Mouse (Mus musculus) heart, adult 2 months (tissue): ENCODE measurements at regions not wholly inside any gene's neighbourhood (a gene's known extent, or its start where the extent isn't known, plus 50 kb on each side); places are given as distances from the start of the nearest gene placed in this dataset.

Experiments
- DNase-seq, 2 experiments: peaks; one replicate each; pipeline ENCODE4 v3.0.0; 2021
- H3K27ac ChIP-seq: fragments of 200-600 bp; 2 replicates; pipeline ENCODE4 v1.8.1; 2022
- H3K27me3 ChIP-seq: fragments of 200-500 bp; 2 replicates; pipeline ENCODE4 v1.6.1; 2012; ENCODE audit warnings: mild to moderate bottlenecking, low read length, inconsistent platforms, mixed read lengths; ENCODE audit not compliant: control insufficient read depth, insufficient read depth
- H3K36me3 ChIP-seq: fragments of 200-500 bp; 2 replicates; pipeline ENCODE4 v1.6.1; 2012; ENCODE audit warnings: low read length, inconsistent platforms; ENCODE audit not compliant: control insufficient read depth, insufficient read depth
- H3K4me1 ChIP-seq: fragments of 200-500 bp; 2 replicates; pipeline ENCODE4 v1.6.1; 2011; ENCODE audit warnings: low read length; ENCODE audit not compliant: control insufficient read depth, insufficient read depth
- H3K4me3 ChIP-seq: fragments of 200-600 bp; 2 replicates; pipeline ENCODE4 v1.8.1; 2022
- H3K79me2 ChIP-seq: fragments of 200-500 bp; replicated peaks from 2 replicates; pipeline ENCODE4 v1.6.1; 2012; ENCODE audit warnings: mild to moderate bottlenecking, inconsistent platforms, low read length, moderate library complexity, mixed read lengths; ENCODE audit not compliant: control insufficient read depth, insufficient read depth
- H3K9ac ChIP-seq: fragments of 200-500 bp; 2 replicates; pipeline ENCODE4 v1.6.1; 2012; ENCODE audit warnings: low read depth, mild to moderate bottlenecking, control low read depth, inconsistent platforms, low read length, mixed read lengths
- CTCF ChIP-seq: fragments of 200-600 bp; IDR thresholded peaks from 2 replicates; pipeline ENCODE4 v1.8.1; 2022; ENCODE audit warnings: antibody characterized with exemption, mild to moderate bottlenecking, moderate library complexity
- EP300 ChIP-seq: fragments of 200-500 bp; IDR thresholded peaks from 2 replicates; pipeline ENCODE4 v1.6.1; 2011; ENCODE audit warnings: low read depth, low read length, control low read depth; ENCODE audit not compliant: insufficient read depth
- POLR2A ChIP-seq: fragments of 200-500 bp; IDR thresholded peaks from 2 replicates; pipeline ENCODE4 v1.6.1; 2011; ENCODE audit warnings: mild to moderate bottlenecking, low read depth, low read length, control low read depth; ENCODE audit not compliant: insufficient read depth
- WGBS: fragments of 180-500 bp; shearing (Covaris S2); methylation state at CpG from one replicate; pipeline ENCODE4 v1.1.7; 2018; 5-methylcytosine and 5-hydroxymethylcytosine counted together
- intact Hi-C: fragments of 180-260 bp; cut with DNase I; formaldehyde crosslinking; loops from one replicate; pipeline ENCODE4 v1.15.1; 2025
- microRNA-seq, 2 experiments: library from miRNA; unstranded; fragments of <30 nt; microRNA quantifications; one replicate each; pipeline ENCODE4 v1.2.0; 2021

DNA sequence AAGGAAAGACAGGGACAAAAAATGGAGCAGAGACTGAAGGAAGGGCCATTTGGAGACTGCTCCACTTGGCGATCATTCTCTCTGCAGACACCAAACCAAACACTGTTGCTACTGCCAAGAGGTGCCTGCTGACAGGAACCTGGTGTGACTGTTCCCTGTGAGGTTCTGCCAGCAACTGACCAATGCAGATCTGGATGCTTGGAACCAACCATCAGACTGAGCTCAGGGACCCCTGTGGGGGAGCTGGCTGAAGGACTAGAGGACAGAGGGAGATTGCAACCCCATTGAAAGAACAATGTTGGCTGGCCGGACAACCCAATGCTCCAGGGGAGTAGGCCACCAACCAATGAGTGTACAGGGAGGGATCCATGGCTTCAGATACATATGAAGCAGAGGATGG, 139.2 kb upstream of the Cep126 start:
- Histone ChIP-seq H3K27ac (no peak overlapping the region), H3K79me2 (no peaks in the 10 kb centered on the region), H3K4me1 (no peaks in the 10 kb centered on the region), H3K27me3 (no peaks in the 10 kb centered on the region), H3K4me3 (no peak overlapping the region), H3K9ac (no peak overlapping the region), H3K36me3 (no peaks in the 10 kb centered on the region)
- 91% methylated on average over 2 of the region's 2 CpGs for WGBS
- no peak for DNase-seq
- intact Hi-C loops = no loop called here
- TF ChIP-seq POLR2A (no peak), CTCF (no peak), EP300 (no peak)

DNA sequence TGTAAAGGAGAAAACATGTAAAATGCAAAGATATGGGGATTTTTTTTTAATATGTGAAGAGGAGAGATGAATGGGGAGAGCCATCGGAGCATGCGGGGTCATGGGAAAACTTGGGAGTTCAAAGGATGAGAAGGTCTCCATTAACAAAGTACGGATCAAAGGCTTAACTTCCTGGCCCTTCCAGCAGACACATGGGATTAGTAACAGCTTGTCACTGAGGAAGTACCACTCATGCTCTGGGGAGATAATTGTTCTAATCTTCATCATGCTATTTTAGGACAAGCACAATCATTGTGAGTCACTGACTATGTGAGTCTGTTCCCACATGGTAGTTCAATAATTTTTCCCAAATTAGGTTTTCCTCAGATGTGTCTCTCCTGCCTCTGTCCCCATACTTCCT, 115.4 kb upstream of the Cep126 start:
- intact Hi-C loops = no loop called here
- Histone ChIP-seq H3K9ac (no peak overlapping the region), H3K79me2 (no peaks in the 10 kb centered on the region), H3K4me1 (no peaks in the 10 kb centered on the region), H3K27me3 (no peaks in the 10 kb centered on the region), H3K4me3 (no peak overlapping the region), H3K27ac (no peak overlapping the region), H3K36me3 (no peaks in the 10 kb centered on the region)
- TF ChIP-seq CTCF (no peak), EP300 (no peak), POLR2A (no peak)
- DNase-seq = no peak
- 38% methylated on average over 3 of the region's 3 CpGs for WGBS

DNA sequence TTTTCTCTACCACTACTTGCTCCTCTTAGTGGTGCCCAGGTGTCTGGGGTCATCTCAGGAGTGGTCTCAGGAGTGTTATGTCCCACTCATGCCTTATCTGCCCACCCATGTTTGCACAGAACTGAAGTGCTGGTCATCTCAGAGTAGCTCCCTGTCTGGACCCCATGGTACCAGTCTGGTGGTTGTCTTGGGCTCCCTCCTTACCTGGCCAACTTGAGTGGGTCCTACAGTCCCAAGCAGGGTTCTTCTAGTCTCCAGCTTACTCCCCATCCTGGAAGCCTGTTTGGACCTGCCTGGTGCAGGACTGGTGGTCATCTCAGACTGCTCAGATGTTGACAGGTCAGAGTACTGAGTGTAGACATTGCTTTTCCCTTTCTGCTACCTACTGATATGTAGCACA, 94.0 kb upstream of the Cep126 start:
- intact Hi-C loops = loop anchor here (10.0 kb wide), 1 partner anchor 737 kb away; no protein-coding TSS in a partner anchor
- DNase-seq = no peak
- TF ChIP-seq EP300 (no peak), CTCF (no peak), POLR2A (no peak)
- Histone ChIP-seq H3K9ac (no peak overlapping the region), H3K4me3 (no peak overlapping the region), H3K27ac (no peak overlapping the region), H3K36me3 (no peaks in the 10 kb centered on the region), H3K4me1 (no peaks in the 10 kb centered on the region), H3K27me3 (no peaks in the 10 kb centered on the region), H3K79me2 (no peaks in the 10 kb centered on the region)

DNA sequence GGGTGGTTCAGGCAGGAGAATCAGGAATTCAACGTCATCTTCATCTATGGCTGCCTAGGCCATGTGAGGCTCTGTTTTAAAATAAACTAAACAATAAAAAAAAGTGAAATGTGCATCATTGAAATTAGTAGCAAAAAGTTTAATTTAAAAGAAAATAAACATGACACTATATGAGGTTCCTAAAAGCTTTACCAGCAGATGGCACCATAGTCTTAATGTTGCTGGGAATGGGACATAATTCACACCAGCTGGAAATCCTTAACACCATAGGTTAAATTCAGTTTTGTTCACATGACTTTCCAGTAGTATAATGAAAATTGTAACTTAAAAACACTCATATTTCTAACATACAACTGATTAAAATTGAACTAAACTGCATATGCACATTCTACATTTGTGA, 92.3 kb upstream of the Cep126 start:
- H3K9ac ChIP-seq = no peak overlapping the region
- no peak for TF ChIP-seq POLR2A
- no peak for TF ChIP-seq EP300
- TF ChIP-seq CTCF = peak; percentile 50
- no peak overlapping the region for H3K4me3 ChIP-seq
- no peaks in the 10 kb centered on the region for H3K79me2 ChIP-seq
- DNase-seq = no peak
- no peaks in the 10 kb centered on the region for H3K4me1 ChIP-seq
- intact Hi-C loops = loop anchor here (10.0 kb wide), 1 partner anchor 738 kb away; no protein-coding TSS in a partner anchor
- no peak overlapping the region for H3K27ac ChIP-seq
- no peaks in the 10 kb centered on the region for H3K27me3 ChIP-seq
- WGBS = 33% methylated on average over 1 of the region's 1 CpGs
- H3K36me3 ChIP-seq = no peaks in the 10 kb centered on the region

DNA sequence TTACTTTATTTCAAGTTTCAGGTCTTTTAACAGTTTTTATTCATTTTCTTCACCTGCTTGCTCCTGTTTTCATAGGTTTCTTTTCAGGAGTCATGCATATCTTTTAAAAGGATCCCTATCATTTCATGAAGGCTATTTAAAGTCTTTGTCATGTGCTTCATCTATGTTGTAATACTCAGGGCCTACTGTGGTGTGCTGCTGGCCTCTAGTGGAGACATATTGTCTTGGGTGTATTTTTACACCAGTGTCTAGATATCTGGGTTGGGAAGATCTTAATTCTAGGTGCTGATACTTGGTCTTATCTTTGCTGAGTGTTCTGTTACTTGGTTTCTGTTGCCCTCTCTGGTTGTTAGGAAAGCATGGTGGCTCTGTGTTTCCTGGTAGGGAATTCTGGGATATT, 74.8 kb upstream of the Cep126 start:
- peak; percentile 76 for TF ChIP-seq CTCF
- TF ChIP-seq EP300 = no peak
- peak; percentile 9 to 26 for DNase-seq
- Histone ChIP-seq H3K4me1 (no peaks in the 10 kb centered on the region), H3K4me3 (no peak overlapping the region), H3K27me3 (no peaks in the 10 kb centered on the region), H3K27ac (no peak overlapping the region), H3K9ac (no peak overlapping the region), H3K36me3 (no peaks in the 10 kb centered on the region), H3K79me2 (no peaks in the 10 kb centered on the region)
- intact Hi-C loops = loop anchor here (5.0 to 10.0 kb wide), 3 partner anchors 344 to 607 kb away; no protein-coding TSS in a partner anchor

DNA sequence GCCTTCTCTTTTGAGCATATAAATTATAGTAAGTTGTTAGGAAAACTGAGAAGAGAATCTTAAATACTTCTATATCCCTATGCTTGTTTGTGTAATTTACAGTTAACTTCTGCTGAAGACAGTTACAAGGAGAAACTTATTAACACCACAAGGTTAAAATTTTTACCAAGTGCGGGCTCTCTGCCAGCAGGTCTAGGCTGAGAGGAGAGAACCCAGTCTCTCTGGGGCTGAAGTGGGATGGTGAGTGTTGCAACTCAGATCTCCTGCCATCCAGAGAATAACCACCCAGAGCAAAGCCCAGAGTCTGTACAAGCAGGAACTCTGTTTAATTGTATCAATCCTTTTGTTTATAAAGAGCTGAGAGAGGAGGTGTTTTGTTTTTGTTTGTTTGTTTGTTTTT, 51.3 kb upstream of the Cep126 start:
- WGBS = 71% methylated on average over 1 of the region's 1 CpGs
- Histone ChIP-seq H3K9ac (no peak overlapping the region), H3K36me3 (no peaks in the 10 kb centered on the region), H3K27me3 (no peaks in the 10 kb centered on the region), H3K4me1 (no peaks in the 10 kb centered on the region), H3K79me2 (no peaks in the 10 kb centered on the region), H3K27ac (no peak overlapping the region), H3K4me3 (no peak overlapping the region)
- TF ChIP-seq POLR2A (no peak), EP300 (no peak), CTCF (no peak)
- intact Hi-C loops = no loop called here
- no peak for DNase-seq

Small RNA genes lying in the stretch of these regions (microRNA-seq; reads per million reads assigned to microRNA genes)
- 0 reads per million in 2 experiments for gene Mir1899
